Mouse (Mus musculus): ENCODE measurements around the gene Tcf7l1.

The Tcf7l1 gene

DNA sequence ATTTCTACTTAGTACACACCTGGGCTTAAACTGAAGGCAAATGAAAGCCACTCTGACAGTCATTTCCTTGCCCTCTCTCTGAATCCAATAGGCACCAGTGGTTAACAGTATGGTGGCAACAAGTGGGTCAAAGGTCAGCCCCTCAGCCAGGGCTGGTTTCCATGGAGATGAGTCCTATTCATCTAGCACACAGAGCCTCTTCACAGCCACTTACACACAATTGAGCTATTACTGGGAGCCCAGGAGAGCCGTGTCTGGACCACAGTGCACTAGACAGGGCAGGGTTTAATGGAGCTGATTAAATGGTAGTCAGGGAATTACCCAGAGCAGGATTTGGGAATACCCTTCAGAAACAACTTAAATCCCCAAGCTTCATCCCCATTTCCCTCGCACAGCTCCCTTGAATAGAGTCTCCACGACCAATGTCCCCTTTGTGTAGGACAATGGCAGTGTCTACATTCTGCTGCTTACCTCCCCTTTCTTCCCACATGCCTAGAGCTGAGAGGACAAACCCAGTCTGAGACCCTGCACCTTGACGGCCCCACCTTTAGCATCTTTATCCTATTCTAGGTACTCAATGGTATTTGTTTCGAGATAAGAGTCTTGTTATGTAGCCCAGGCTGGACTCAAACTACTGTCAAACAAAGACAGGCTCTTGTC lies 89.5 kb downstream of the Tcf7l1 start:
- in situ Hi-C loops (cut with MseI, MboI) = no loop called here

DNA sequence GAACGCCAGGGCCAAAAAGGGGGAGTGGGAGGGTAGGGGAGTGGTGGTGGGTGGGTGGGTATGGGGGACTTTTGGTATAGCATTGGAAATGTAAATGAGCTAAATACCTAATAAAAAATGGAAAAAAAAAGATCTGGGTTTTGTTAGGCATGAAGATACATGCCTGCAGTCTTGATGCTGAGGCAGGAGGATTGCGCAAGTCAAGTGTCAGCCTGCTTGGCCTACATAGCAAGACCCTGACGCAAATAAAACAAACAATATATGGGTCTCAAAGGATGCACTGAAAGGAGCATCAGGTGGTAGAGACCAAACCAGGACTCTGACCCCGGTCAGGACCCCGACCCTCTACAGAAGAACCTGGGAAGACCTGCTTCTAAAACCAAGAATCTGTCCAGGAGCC lies 90.5 kb downstream of the Tcf7l1 start:
- in situ Hi-C loops (cut with MseI, MboI) = no loop called here

DNA sequence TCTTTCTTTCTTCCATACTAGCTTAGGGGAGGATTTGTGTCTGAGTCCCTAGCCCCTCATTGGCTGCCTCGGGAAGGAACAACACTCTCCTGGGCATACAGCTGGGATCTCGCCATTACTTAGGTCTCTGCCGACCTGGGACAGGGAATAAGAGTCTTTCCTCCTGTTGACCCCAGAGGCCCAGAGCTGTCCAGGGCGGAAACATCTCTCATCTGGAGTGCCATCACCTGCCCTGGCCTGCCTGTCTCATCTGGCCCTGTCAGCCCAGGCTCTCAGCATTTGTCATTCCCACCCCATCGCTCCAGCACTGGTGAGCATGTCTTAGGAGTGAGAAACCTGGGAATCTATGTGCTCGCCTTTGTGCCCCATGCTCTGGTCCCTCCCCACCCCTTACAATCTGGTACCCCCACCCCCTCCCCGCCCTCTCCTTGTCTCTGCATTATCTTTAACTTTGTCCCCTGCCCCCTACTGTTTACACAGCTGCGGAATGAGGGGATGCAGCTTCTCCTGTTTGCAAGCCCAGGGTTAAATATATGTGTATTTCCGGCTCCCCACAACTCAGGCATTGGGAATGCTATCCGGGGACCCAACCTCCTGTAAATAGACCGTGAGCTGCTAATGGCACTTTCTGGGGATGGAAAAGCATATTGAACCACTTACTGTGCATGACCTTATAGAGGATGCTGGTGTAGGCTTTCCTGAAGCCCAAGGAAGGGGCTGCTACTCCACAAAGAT lies 92.3 kb downstream of the Tcf7l1 start:
- in situ Hi-C loops (cut with MseI, MboI) = no loop called here

DNA sequence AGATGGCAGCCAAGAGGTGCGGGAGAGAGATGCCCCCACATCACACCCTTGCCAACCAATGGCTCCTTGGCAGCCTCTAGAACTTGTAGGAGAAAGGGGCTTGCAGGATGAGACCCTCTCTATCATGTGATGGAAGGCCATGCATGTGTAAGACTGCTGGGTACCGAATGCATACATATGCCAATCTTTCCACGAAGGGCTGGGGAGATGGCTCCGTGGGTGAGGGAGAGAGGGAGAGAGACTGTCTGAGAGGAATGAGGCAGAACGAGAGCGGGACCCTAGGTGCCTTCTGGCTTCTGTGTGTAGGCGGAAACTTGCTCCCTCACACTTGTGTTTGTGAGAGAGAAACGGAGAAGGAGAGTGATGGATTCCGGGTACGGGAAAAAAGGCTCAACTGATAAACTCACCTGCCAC lies 94.3 kb downstream of the Tcf7l1 start:
- in situ Hi-C loops (cut with MseI, MboI) = no loop called here

DNA sequence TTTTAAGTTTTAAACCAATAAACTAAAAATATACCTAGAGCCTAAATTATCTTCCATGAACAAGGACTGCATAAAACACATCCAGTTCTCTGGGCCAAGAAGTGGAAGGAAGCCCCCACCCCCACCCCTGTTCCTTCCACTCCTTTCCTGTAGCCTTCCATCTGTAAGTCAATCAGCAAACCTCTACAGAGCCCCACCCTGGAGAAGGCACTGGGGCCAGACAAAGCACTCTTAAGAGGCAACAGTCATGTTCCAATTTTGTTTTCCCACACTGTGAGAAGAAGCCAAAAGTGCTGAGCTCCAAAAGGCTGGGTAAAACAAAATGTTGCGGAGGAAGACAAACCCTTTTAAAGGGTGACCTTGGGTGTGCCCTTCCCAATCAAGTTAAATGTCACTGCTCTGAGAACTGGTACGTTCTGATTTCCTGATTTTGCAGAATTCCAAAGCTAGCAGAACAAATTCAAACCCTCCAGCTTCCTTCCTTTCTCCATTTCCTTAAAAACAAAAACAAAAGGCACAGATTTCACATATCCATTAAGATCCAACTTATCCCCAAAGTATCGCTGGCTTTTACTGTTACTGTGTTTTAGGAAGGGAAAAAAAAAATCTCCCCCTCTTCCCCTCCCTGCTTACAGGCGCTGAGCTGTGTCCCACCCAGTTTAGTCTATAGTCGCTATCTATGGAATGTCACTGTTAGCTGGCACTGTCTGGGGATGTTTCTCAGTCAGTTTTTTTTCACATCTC lies 94.8 kb downstream of the Tcf7l1 start:
- in situ Hi-C loops (cut with MseI, MboI) = no loop called here

DNA sequence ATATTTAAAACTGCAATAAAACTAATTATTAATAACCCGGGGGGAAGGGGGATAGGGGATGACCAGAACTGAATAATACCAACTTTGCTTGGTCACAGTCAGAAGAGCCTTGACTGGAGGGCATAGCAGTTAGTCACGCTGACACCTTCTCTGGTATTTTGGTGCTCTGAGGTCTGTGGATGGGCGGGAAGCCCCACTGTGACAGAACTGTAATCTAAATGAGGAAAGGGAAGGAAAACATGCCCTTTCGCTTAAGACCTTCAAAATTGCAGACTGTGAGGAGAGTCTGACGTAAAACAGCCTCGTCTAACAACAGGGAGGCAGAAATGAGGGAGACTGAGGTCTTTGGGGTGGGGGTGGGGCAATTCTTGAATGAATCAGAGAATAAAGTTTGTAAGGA lies 96.6 kb downstream of the Tcf7l1 start:
- in situ Hi-C loops (cut with MseI, MboI) = no loop called here

DNA sequence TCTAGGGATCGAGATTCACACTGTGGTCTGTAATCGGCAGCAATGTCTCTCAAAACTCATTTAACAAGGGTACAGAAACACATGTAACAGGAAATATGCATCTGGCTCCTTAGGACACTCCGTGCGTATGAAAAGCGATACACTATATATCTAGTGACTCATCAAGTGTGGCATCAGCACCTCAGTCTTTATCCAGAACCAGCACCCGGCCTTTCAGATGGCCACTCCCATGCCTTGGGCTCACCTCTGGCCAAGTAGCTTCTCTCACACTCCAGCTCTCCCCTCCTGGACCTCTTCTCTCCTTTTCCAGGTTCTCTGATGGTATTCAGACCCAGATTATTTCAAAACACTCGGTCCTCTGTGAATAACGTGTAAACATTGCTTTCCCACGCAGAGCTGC lies 97.5 kb downstream of the Tcf7l1 start:
- in situ Hi-C loops (cut with MseI, MboI) = no loop called here

DNA sequence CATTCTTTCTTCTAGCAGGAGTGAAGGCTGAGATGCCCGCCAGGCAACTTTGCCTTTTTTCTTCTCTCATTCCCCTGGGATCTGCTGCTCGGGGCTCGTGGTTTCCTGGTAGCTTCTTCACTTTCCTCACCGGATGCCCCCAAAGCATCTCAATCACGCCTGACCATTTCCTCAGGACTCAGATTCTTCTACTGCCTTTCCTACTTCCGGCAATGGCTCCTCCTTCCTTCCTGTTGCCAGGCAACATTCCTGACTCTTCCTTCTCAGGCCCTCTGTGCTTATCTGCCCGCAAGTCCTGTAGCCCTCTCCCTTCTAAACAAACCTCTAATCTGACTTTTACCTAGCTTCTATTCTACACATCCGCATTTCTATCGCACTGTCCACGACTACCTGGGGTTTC lies 98.5 kb downstream of the Tcf7l1 start:
- in situ Hi-C loops (cut with MseI, MboI) = no loop called here

DNA sequence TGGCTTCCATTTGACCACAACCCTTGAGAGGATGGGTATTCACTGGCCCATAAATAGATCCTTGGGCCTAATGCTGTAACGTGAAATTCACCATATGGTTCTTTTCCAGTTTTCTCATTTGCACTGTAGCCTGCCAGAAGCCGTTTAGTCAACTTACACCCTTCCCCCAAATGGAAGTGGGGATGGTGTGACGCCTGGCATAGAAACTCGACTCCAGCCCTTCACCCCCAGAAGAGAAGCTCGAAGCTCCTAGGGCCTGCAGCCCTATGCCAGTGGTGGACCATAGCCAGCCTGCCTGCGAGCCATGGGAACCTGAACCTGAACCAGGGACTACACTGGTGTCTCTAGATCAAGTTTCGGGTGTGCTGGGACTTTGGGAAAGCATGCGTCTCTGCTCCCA lies 99.1 kb downstream of the Tcf7l1 start:
- in situ Hi-C loops (cut with MseI, MboI) = no loop called here

DNA sequence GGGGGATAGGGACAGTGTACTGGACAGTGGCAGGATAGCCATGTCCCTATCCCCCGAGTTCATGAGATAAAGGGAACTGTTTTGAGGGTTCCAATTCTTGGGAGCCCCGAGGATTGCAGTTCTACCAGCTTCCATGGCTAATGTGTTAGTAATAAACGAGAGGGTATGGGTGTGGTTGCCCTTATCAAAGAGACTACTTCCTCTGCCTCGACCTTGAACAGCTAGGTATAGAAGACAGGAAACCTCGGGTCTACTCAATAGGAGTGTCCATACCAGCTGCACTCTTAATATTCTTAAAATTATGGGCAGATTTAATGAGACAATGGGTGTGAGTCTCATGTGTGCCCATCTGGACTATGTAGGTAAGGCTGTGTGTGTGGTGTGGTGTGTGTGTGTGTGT lies 100.0 kb downstream of the Tcf7l1 start:
- in situ Hi-C loops (cut with MseI, MboI) = no loop called here

DNA sequence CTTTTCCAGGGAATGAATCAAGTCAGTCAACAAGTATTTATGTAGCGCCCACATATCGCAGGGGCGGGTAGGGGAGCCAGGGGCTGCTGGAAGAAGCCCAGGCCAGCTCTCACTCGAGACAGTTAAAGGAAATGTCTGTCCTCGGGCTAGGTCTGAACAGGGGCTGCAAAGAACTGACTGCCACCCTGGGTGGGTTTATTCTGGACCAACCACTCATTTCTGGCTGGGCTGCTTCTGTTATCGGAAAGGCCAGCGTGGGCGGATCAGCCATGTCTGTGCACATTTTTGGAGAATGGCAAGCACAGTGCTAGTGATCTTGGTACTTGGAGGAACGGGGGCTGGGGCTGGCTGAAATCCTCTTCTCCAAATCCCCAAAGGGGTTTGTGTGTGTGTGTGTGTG lies 103.9 kb downstream of the Tcf7l1 start:
- in situ Hi-C loops (cut with MseI, MboI) = no loop called here

DNA sequence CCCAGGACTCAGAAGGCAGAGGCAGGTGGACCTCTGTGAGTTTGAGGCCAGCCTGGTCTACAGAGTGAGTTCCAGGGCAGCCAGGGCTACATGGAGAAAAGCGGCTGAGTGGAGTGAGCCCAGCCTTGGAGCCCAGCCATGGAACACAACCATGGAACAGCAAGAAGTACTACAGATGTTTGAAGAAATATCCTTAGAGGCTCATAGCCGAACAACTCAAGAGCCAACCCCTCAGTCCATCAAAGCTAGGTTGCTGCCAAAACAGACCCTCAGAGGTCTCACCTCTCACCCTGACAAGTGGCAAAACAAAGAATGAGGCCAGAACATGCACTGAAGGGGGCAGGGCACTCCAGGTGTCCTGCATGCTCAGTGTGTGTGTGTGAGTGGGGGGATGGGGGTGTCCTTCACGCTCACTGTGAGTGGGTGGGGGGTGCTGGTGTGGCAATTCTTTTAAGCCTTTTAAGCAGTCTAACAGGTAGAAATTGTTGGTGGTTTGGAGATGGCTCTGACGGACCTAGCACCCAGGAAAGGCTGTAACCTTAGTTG lies 104.7 kb downstream of the Tcf7l1 start:
- in situ Hi-C loops (cut with MseI, MboI) = no loop called here

DNA sequence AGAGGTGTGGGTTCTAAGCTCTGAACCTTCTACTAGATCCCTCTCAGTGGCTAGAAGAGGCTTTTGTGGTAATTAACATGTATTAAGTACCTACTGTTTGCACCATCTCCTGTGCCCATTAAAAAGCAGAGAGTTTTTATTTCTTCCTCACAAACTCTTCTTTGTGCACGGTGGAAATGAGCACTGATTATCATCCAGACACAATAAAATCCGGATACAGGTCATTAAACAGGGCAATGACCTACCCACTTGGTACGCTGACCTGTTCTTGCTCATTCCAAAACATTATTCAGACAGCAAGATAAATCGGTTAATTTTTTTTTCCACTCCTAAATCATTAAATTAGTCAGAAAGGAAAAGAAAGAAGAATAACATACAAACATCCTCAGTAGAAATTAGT lies 106.8 kb downstream of the Tcf7l1 start:
- in situ Hi-C loops (cut with MseI, MboI) = no loop called here

DNA sequence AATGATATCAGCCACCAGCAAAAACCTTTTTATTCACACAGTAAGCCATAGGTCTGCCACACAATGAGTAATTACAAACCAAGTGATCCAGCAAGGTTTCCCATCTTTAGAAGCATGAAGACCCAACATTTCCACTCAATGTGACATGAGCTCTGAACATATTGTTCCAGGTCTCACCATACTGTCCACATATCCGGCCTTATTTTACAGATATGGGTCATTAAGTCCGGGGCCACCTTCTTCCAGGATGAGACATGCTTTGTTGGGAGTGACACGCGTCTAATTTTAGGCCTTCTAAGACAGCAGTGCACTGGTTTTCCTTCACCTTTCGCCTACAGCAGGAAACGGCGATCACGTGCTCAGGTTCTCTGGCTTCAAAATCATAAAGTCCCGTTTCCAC lies 108.1 kb downstream of the Tcf7l1 start:
- in situ Hi-C loops (cut with MseI, MboI) = no loop called here

DNA sequence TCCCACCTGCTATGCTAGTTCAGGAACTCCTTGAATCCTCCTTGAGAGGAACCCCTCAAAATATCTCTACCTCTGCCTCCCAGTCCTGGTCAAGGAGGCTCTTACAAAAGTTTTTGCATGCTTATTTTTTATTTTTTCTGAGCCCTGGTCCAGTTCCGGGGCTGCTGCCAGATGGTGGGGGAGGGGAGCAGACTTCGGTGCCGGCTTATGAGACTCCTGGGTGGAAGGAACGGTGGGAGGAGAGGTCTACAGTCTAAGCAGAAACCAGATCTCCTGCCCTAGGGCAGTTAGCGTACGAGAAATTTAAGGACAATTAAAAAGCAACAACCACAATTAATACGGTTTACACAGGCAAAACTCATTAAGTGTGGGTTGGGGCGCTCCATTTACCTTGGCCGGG lies 110.4 kb downstream of the Tcf7l1 start:
- in situ Hi-C loops (cut with MseI, MboI) = loop anchor here in 1 of 2 experiments (10.0 kb wide), 1 partner anchor 106 kb away; the partner anchor contains the start of gene Tcf7l1

DNA sequence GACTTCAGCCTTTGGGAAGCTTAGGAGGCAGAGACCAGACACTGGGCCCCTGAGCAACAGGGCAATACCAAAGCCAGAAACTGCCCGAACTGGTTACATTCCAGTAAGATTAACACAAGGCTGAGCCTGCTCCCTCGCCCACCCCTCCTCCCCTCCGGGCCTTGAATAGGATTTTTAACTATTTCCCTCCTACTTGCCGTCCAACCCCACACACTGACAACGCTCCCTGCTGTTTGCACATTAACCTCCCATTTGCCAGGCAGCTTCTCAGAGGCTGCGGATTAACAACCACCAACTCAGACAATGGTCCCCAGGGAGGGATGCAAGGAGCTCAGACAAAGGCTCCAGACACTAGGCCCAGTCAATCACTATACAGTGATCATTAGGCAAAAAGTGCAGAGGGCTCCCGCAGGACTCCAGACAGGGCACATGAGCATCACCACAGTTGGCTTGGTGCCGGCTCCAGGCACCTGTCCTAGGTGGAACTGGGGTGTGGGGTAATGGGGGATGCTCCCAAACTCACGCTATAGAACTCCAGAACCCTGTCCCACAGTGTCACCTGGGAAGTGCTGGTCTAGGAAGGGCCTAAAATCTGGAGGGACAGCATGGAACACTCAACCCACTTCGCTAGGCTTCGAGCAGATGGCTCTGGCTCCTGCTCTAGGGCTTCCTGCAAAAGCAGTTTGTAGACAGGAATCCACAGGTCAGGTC lies 111.4 kb downstream of the Tcf7l1 start:
- in situ Hi-C loops (cut with MseI, MboI) = loop anchor here in 1 of 2 experiments (10.0 kb wide), 1 partner anchor 107 kb away; the partner anchor contains the start of gene Tcf7l1

DNA sequence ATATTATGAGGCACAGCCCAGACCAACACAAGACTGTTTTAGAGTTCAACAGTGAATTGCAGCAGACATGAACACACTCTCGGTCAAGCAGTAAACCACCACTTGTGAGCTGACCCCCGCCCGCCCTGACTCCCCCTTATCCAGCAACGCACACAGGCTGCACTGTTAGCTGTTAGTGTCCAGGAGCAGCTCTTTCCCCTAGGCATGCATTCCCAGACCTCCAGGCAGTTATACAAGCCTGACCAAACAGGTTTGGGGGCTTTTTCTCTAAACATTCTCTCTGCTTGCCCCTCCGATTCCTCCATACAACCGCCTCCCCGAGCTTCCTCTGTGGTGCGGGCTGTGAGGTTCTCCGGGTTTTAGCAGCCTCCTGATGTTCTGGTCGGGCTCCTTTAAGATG lies 112.0 kb downstream of the Tcf7l1 start:
- in situ Hi-C loops (cut with MseI, MboI) = loop anchor here in 1 of 2 experiments (10.0 kb wide), 1 partner anchor 108 kb away; the partner anchor contains the start of gene Tcf7l1

DNA sequence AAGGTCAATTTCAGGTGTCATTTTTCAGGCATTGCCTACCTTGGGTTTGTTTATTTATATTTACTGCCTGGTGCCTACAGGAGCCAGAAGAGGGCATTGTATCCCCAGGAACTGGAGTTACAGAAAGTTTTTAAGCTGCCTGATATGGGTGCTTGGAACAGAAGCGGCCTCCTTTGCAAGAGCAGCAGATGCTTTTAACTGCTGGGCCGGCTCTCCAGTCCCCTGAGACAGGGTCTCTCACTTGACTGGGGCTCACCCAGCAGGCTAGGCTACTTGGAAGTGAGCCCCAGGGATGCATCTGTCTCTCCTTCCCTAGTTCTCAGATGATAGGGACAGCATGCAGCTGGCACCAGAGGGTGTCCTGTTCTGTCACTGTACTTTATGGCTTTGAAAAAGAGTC lies 112.7 kb downstream of the Tcf7l1 start:
- in situ Hi-C loops (cut with MseI, MboI) = loop anchor here in 1 of 2 experiments (10.0 kb wide), 1 partner anchor 108 kb away; the partner anchor contains the start of gene Tcf7l1

DNA sequence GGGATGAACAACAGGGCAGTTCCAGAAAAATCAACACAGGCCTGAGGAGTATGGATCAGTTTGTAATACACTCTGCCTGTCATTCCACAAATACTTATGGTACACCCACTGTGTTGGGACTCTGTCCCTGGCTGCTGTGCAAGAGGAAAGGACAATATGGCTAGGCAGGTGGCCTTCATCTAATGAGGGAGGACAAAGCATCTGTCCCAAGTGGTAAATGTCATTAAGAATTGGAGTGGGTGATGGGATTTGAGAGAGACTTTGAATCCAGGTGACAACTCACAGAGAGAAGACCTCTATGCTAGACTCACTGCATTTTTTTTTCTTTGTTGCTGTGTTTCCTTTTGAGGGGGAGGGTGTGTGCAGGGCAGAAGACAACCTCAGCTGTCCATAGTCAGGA lies 115.3 kb downstream of the Tcf7l1 start:
- in situ Hi-C loops (cut with MseI, MboI) = loop anchor here in 1 of 2 experiments (10.0 kb wide), 1 partner anchor 111 kb away; the partner anchor contains the start of gene Tcf7l1

DNA sequence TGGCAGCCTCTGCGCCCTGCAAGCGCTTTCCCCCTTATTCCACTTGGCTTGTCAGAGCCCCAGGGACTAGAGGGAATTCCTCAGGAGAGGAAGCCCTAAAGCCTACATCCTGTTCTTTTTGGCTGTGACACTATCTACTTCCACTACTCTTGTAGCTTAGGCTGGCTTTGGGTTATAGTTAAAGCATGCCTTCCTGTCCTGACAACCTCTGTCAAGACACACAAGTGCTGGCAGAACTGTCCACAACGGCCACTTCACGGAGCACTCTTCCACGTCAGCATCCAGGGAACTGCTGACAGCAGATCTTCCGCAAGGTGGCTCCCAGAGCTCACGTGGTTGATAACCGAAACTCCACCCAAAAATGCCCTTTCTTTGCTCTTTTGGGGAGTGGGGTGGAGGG lies 117.9 kb downstream of the Tcf7l1 start:
- in situ Hi-C loops (cut with MseI, MboI) = loop anchor here in 1 of 2 experiments (10.0 kb wide), 1 partner anchor 114 kb away; the partner anchor contains the start of gene Tcf7l1

DNA sequence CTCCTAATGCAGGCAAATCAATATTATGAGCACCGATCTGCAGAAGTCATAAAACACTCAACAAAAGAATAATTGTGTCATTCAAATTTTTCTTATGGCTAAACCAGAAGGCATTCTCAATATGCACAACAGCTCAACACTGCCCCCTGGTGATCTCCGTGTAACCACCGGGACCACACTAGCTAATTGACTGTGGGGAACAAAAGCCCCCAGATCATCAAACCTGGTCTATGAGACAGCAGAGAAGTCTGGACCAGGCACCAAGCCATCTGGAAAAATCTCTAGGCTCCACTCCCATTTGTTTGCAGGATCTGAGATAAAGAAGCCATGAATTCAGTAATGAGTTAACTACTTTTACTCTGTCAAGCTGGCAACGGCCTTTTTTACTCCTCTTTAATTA lies 122.0 kb downstream of the Tcf7l1 start:
- in situ Hi-C loops (cut with MseI, MboI) = loop anchor here in 1 of 2 experiments (10.0 kb wide), 1 partner anchor 128 kb away; no protein-coding TSS in a partner anchor
